Mouse (Mus musculus): Measurements from ENCODE around the gene Mcl1. TPM values are rescaled to one million over a fixed set of nuclear protein-coding genes. Genes with fewer than 3 reads are reported as not detected.
"Not testable (repeated sequence)": the region's sequence is repeated elsewhere in the genome, so short reads cannot be mapped to it uniquely, and the experiment has no call there.

The Mcl1 gene
- polyA plus RNA-seq, 1 experiment from 2014 or later, result 83.3 TPM

DNA sequence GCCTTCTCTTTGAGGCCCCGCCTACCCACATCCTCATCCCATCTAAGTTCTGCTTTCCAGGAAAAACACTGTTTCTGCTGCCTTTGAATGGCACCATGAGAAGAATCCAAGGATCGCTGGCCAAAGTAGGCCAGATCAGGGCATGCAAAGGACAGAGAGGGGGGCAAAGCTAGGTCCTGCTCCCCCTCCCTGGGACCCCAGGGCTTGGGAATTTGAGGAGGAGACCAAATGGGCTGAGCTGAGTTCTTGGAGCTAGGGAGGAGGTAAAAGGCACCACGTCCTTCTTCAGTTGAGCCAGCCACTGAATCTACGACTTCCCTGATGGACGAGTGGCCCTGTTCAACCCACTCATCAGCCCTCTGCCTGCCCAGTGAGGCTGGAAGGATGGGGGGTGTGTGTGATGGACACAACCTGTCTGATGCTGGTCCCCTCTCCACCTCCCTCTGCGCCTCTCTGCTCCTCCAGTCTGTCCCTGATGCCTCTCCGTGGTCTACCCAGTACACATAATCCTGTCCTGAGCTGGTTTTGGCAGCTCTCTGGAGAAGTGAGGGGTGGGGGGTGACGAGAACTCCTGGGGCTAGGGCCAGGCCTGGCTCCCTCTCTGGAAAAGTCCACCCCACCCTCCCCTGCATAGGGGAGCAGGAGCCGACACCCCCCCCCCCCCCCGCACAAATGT, 28.0 kb downstream of the Mcl1 start:
- Histone ChIP-seq H3K36me3 (replicated peaks; ENCODE audit: control insufficient read depth, insufficient read depth, low read depth, low read length) (no peaks in the 10 kb centered on the region), H3K9me3 (replicated peaks; ENCODE audit: control insufficient read depth, low read length) (no peaks in the 10 kb centered on the region), H3K27ac (replicated peaks; ENCODE audit: low read depth, low read length) (no peak overlapping the region), H3K27me3 (ENCODE audit: control insufficient read depth, insufficient read depth, low read length) (peaks cover 3% of the 10 kb centered on the region), H3K9ac (replicated peaks; ENCODE audit: low read length) (no peak overlapping the region), H3K4me2 (ENCODE audit: low read depth, low read length) (no peak overlapping the region; the same call in 1 of the 2 replicates), H3K4me1 (ENCODE audit: control insufficient read depth, insufficient read depth, low read length) (peaks cover 5% of the 10 kb centered on the region), H3K4me3 (ENCODE audit: low read depth, low read length) (no peak overlapping the region)
- DNase-seq (ENCODE audit: low spot score) (no peak), ATAC-seq (replicated peaks; ENCODE audit: insufficient number of reproducible peaks, low FRiP score, low TSS enrichment, low read depth) (0 out of 2 replicates have a peak, but pooled peaks have one; percentile 4)
- 38% methylated on average over 10 of the region's 10 CpGs for WGBS

- Histone ChIP-seq H3K9me3 (replicated peaks; ENCODE audit: control insufficient read depth, low read length) (no peaks in the 10 kb centered on the region), H3K9ac (replicated peaks; ENCODE audit: low read length) (no peak overlapping the region), H3K4me3 (ENCODE audit: low read depth, low read length) (peak overlapping the region; percentile 39; the same call in 1 of the 2 replicates), H3K27ac (replicated peaks; ENCODE audit: low read depth, low read length) (no peak overlapping the region), H3K36me3 (replicated peaks; ENCODE audit: control insufficient read depth, insufficient read depth, low read depth, low read length) (no peaks in the 10 kb centered on the region), H3K4me1 (ENCODE audit: control insufficient read depth, insufficient read depth, low read length) (peaks cover 5% of the 10 kb centered on the region), H3K27me3 (ENCODE audit: control insufficient read depth, insufficient read depth, low read length) (peaks cover 3% of the 10 kb centered on the region), H3K4me2 (ENCODE audit: low read depth, low read length) (peak overlapping the region; percentile 80)
- ATAC-seq (replicated peaks; ENCODE audit: insufficient number of reproducible peaks, low FRiP score, low TSS enrichment, low read depth) (0 out of 2 replicates have a peak, but pooled peaks have one; percentile 0), DNase-seq (ENCODE audit: low spot score) (no peak)
- WGBS, result 7% methylated on average over 4 of the region's 4 CpGs
Observed at GRCm38 (mm10) chr3:95687168-95687523, 28.6 kb downstream of the Mcl1 start.

DNA sequence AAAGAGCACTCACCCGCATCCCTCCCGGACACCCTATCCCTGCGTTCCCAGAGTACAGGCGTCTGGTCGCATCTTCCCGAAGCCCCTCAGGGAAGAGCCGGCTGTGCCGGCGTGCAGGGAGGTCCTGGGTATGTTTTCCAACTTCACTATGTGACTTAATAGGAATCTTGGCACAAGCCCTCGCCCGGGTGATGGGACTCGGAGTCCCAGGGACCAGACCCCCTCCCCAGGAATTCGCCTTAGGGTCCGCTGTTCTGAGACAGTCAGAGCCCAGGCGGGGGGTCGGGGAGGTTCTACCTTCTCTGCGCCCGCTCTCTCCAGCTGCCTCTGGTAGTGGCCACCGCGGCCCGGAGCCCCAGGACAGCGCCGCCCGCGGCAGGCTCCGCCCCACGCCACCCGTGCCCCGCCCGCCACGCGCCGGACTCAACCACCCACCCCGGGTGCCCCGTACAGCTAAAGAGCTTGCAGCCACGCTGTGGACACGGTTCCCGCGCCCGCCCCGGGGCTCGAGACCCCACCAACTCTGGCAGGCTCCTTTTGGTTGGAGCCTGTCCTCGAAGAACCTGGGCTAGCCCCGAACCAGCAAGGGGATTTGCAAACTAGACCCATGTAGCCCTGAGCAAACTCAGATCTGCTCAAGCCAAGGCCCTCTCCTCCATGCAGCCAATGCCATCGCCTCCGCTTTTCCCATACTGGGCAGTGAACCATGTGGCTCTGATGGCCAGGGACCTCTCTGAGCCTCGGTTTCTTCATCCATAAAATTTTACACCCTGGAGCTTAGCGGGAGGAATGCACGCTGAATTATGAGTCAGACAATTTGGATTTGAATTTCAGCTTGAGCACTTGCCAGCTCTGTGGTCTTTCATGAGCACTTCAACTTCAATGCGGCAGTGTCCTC, 29.2 kb downstream of the Mcl1 start, which contains the start of gene Adamtsl4:
Gene Adamtsl4, minus strand, starts transcription at position 394 of the 898 bp plus-strand sequence.
- Histone ChIP-seq H3K27ac (replicated peaks; ENCODE audit: low read depth, low read length) (no peak within 1 kb of the TSS), H3K9me3 (replicated peaks; ENCODE audit: control insufficient read depth, low read length) (no peaks in the 10 kb centered on the region), H3K27me3 (ENCODE audit: control insufficient read depth, insufficient read depth, low read length) (peaks cover 3% of the 10 kb centered on the region), H3K4me1 (ENCODE audit: control insufficient read depth, insufficient read depth, low read length) (peaks cover 5% of the 10 kb centered on the region), H3K4me2 (ENCODE audit: low read depth, low read length) (peak within 1 kb of the TSS; percentile 80), H3K9ac (replicated peaks; ENCODE audit: low read length) (peak within 1 kb of the TSS; percentile 63), H3K36me3 (replicated peaks; ENCODE audit: control insufficient read depth, insufficient read depth, low read depth, low read length) (no peaks in the 10 kb centered on the region), H3K4me3 (ENCODE audit: low read depth, low read length) (peak within 1 kb of the TSS; percentile 39)
- 6% methylated on average over 45 of the region's 50 CpGs for WGBS
- DNase-seq (ENCODE audit: low spot score) (peak; percentile 79), ATAC-seq (replicated peaks; ENCODE audit: insufficient number of reproducible peaks, low FRiP score, low TSS enrichment, low read depth) (peak; percentile 21; the same call in 1 of the 2 replicates)

DNA sequence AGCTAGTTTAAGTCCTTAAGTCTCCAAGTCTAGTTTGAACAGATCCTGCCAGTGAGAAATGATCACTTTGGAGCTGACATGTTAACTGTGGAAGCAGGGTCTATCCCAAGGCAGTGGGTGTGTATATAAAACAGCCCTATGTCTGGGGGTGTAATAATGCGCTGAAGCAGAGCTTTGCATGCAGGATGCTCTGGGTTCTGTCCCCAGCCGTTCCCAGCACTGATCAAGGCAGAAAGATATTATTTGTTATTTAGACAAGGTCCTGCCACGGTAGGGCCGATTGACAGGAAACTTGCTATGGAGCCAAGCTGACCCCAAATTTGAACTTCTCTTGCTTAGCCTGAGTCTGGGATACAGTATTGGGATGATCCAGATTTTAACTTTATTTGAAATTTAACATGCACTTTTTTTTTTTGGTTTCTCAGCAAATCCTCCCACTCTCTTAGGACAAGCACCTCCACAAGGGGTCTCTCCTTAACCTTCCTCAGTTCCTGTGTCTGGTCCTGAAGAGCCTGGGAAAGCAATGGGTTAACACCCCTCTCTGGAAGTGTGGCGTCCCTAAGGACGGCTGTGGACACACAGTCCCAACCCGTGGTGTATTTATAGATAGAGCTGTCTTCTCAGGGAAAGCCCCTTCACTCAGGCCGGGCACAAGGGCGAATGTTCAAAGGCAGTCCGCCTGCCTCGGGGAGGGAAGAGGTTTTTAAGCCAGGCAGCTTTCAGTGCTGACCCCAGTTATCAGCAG, 30.8 kb downstream of the Mcl1 start:
- 24% methylated on average over 11 of the region's 11 CpGs for WGBS
- H3K9me3 ChIP-seq (replicated peaks; ENCODE audit: control insufficient read depth, low read length), result no peaks in the 10 kb centered on the region
- peaks cover 3% of the 10 kb centered on the region for H3K4me1 ChIP-seq (ENCODE audit: control insufficient read depth, insufficient read depth, low read length)

DNA sequence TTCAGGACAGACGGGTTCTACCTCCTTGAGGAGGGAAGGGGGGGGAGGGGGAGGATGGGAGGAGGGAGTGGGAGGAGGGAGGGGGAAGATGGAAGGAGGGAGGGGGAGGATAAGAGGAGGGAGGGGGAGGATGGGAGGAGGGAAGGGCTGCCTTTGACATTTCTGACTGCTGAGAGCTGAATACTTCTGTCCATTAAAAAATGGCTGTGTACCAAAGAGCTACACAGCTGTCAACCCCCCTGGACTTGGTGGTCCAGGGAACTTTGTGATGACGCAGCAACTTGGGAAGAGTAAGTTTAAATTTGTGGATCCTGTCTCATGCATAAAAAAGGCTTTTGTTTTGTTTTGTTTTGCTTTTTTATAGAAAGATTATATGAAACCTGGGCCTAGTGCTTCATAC, 31.4 kb downstream of the Mcl1 start:
- H3K36me3 ChIP-seq (replicated peaks; ENCODE audit: control insufficient read depth, insufficient read depth, low read depth, low read length), result no peaks in the 10 kb centered on the region
- WGBS, result 38% methylated on average over 2 of the region's 2 CpGs
- DNase-seq (ENCODE audit: low spot score), result no peak
- H3K9ac ChIP-seq (replicated peaks; ENCODE audit: low read length), result no peak overlapping the region
- no peak for ATAC-seq (replicated peaks; ENCODE audit: insufficient number of reproducible peaks, low FRiP score, low TSS enrichment, low read depth)
- H3K27me3 ChIP-seq (ENCODE audit: control insufficient read depth, insufficient read depth, low read length), result peaks cover 3% of the 10 kb centered on the region
- H3K4me3 ChIP-seq (ENCODE audit: low read depth, low read length), result no peak overlapping the region
- no peak overlapping the region for H3K27ac ChIP-seq (replicated peaks; ENCODE audit: low read depth, low read length)
- peaks cover 3% of the 10 kb centered on the region for H3K4me1 ChIP-seq (ENCODE audit: control insufficient read depth, insufficient read depth, low read length)
- no peaks in the 10 kb centered on the region for H3K9me3 ChIP-seq (replicated peaks; ENCODE audit: control insufficient read depth, low read length)
- no peak overlapping the region for H3K4me2 ChIP-seq (ENCODE audit: low read depth, low read length)

More for the DNA sequence above, 30.8 kb downstream of the Mcl1 start:
- Histone ChIP-seq H3K9ac (replicated peaks; ENCODE audit: low read length) (no peak overlapping the region), H3K4me3 (ENCODE audit: low read depth, low read length) (no peak overlapping the region), H3K27me3 (ENCODE audit: control insufficient read depth, insufficient read depth, low read length) (peaks cover 3% of the 10 kb centered on the region), H3K4me2 (ENCODE audit: low read depth, low read length) (no peak overlapping the region), H3K36me3 (replicated peaks; ENCODE audit: control insufficient read depth, insufficient read depth, low read depth, low read length) (no peaks in the 10 kb centered on the region), H3K27ac (replicated peaks; ENCODE audit: low read depth, low read length) (no peak overlapping the region)
- ATAC-seq (replicated peaks; ENCODE audit: insufficient number of reproducible peaks, low FRiP score, low TSS enrichment, low read depth), result no peak
- DNase-seq (ENCODE audit: low spot score), result no peak

- WGBS, result 93% methylated on average over 2 of the region's 2 CpGs
- not testable (repeated sequence) for H3K4me2 ChIP-seq (ENCODE audit: low read depth, low read length); H3K27ac ChIP-seq (replicated peaks; ENCODE audit: low read depth, low read length); H3K4me3 ChIP-seq (ENCODE audit: low read depth, low read length); DNase-seq (ENCODE audit: low spot score); H3K9me3 ChIP-seq (replicated peaks; ENCODE audit: control insufficient read depth, low read length); H3K9ac ChIP-seq (replicated peaks; ENCODE audit: low read length); H3K27me3 ChIP-seq (ENCODE audit: control insufficient read depth, insufficient read depth, low read length); H3K36me3 ChIP-seq (replicated peaks; ENCODE audit: control insufficient read depth, insufficient read depth, low read depth, low read length); ATAC-seq (replicated peaks; ENCODE audit: insufficient number of reproducible peaks, low FRiP score, low TSS enrichment, low read depth); H3K4me1 ChIP-seq (ENCODE audit: control insufficient read depth, insufficient read depth, low read length)
Observed at GRCm38 (mm10) chr3:95690552-95690951, 32.0 kb downstream of the Mcl1 start.

- no peak for ATAC-seq (replicated peaks; ENCODE audit: insufficient number of reproducible peaks, low FRiP score, low TSS enrichment, low read depth)
- Histone ChIP-seq H3K36me3 (replicated peaks; ENCODE audit: control insufficient read depth, insufficient read depth, low read depth, low read length) (no peaks in the 10 kb centered on the region), H3K4me3 (ENCODE audit: low read depth, low read length) (no peak overlapping the region), H3K4me1 (ENCODE audit: control insufficient read depth, insufficient read depth, low read length) (peaks cover 7% of the 10 kb centered on the region; the same call in 1 of the 2 replicates), H3K9ac (replicated peaks; ENCODE audit: low read length) (no peak overlapping the region), H3K4me2 (ENCODE audit: low read depth, low read length) (no peak overlapping the region), H3K27me3 (ENCODE audit: control insufficient read depth, insufficient read depth, low read length) (no peaks in the 10 kb centered on the region), H3K27ac (replicated peaks; ENCODE audit: low read depth, low read length) (no peak overlapping the region), H3K9me3 (replicated peaks; ENCODE audit: control insufficient read depth, low read length) (no peaks in the 10 kb centered on the region)
- DNase-seq (ENCODE audit: low spot score), result no peak
- WGBS, result 76% methylated on average over 6 of the region's 6 CpGs
Observed at GRCm38 (mm10) chr3:95692677-95693076, 34.1 kb downstream of the Mcl1 start.

Measured in embryonic facial prominence, embryonic 11.5 days (tissue).